24 mouse cellular contexts compared by ENCODE assay signal in the genomic region with DNA sequence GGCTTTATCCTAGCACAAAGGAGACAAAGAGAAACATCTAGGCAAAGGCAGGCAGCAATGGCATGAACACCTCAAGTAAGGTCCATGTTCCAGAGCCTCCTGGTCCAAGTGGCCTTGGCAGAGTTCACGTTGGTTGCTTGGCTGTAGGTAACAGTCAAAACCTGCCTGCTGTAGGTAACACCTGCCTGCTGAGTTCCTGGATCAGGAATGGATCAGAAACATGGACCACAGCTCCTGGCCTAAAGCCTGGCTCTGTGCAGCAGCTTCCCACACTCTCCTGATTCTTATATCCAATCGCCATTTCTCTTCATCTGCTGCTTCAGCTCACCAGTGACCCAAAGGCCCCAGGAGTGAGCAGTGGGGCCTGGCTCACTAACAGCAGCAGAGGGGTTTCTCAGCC. TPM values are rescaled to one million over a fixed set of nuclear protein-coding genes. Genes with fewer than 3 reads are reported as not detected.
DNase-seq lines count a peak whose midpoint lies in the region; ATAC-seq and TF ChIP-seq lines count a peak whose summit lies in the region.
"Had no signal": no experiment of that assay in that cellular context is flagged by ENCODE, and none has a peak within 500 bp of the region (broad histone marks: within the 10 kb centered on the region; RNA-seq: fewer than 3 reads in every experiment).

No protein-coding gene starts in this region.

- DNase-seq in forebrain, postnatal 0 days = no peak
- DNase-seq in forebrain, embryonic 10.5 days (ENCODE audit: extremely low spot score, low spot score) = no peak
- DNase-seq in left cerebral cortex, adult 2 months (ENCODE audit: extremely low spot score in 1 of 2, low spot score in 2 of 2) = no peak
- no peak for DNase-seq in left cerebral cortex, postnatal 14 days (ENCODE audit: low spot score in 2 of 2)
- peak; percentile 45 for DNase-seq in brain, adult 2 months (ENCODE audit: low read depth, low spot score)
- DNase-seq in ovary, adult 18-20 months (ENCODE audit: low spot score) = no peak
- DNase-seq: adrenal gland, adult 2 months; cerebellum, adult 11-12 months; cerebellum, postnatal 14 days; kidney, adult 18-20 months; kidney, postnatal 4 days; lung, adult 18-20 months; lung, postnatal 10 days; retina, postnatal 1 day; right cerebral cortex, postnatal 25 days; thymus, postnatal 14 days had no signal

- H3K4me1 ChIP-seq in forebrain, postnatal 0 days (ENCODE audit: insufficient read depth) = peaks cover 28% of the 10 kb centered on the region
- peaks cover 84% of the 10 kb centered on the region for H3K4me1 ChIP-seq in forebrain, embryonic 10.5 days
- H3K4me1 ChIP-seq in limb, embryonic 15.5 days = peaks cover 100% of the 10 kb centered on the region

- H3K9ac ChIP-seq in forebrain, postnatal 0 days = no peak overlapping the region
- no peak overlapping the region for H3K9ac ChIP-seq in limb, embryonic 15.5 days
- H3K9ac ChIP-seq: embryonic facial prominence, embryonic 12.5 days; hindbrain, embryonic 14.5 days had no signal

- ATAC-seq in forebrain, postnatal 0 days = no peak
- ATAC-seq in limb, embryonic 15.5 days (ENCODE audit: insufficient number of reproducible peaks, low FRiP score, low TSS enrichment, low read depth) = no peak
- ATAC-seq: inflammation-experienced regulatory T-cells, adult 6 months had no signal

- no peak overlapping the region for H3K4me3 ChIP-seq in forebrain, postnatal 0 days (ENCODE audit: low read depth, low read length)
- H3K4me3 ChIP-seq in forebrain, embryonic 10.5 days = no peak overlapping the region
- no peak overlapping the region for H3K4me3 ChIP-seq in left cerebral cortex, adult 2 months
- no peak overlapping the region for H3K4me3 ChIP-seq in limb, embryonic 15.5 days
- H3K4me3 ChIP-seq: embryonic facial prominence, embryonic 12.5 days; erythroblast, embryonic 14.5 days; heart, embryonic 12.5 days; midbrain, embryonic 10.5 days had no signal

- H3K36me3 ChIP-seq in forebrain, postnatal 0 days (ENCODE audit: insufficient read depth) = peaks cover 3% of the 10 kb centered on the region; the same call in 1 of the 2 replicates
- H3K36me3 ChIP-seq in forebrain, embryonic 10.5 days (replicated peaks) = no peaks in the 10 kb centered on the region
- H3K36me3 ChIP-seq in limb, embryonic 15.5 days = no peaks in the 10 kb centered on the region; the same call in 1 of the 2 replicates
- H3K36me3 ChIP-seq: embryonic facial prominence, embryonic 12.5 days; heart, embryonic 12.5 days; midbrain, embryonic 10.5 days had no signal

- 59% methylated on average over 2 of the region's 2 CpGs for WGBS in forebrain, postnatal 0 days
- 87% methylated on average over 2 of the region's 2 CpGs for WGBS in forebrain, embryonic 10.5 days
- WGBS in limb, embryonic 15.5 days = 80% methylated on average over 2 of the region's 2 CpGs

- no peaks in the 10 kb centered on the region for H3K27me3 ChIP-seq in forebrain, postnatal 0 days (ENCODE audit: insufficient read depth, low read length)
- H3K27me3 ChIP-seq in forebrain, embryonic 10.5 days (ENCODE audit: poor library complexity, severe bottlenecking) = peaks cover 100% of the 10 kb centered on the region
- no peaks in the 10 kb centered on the region for H3K27me3 ChIP-seq in limb, embryonic 15.5 days

- intact Hi-C loops in left cerebral cortex, adult 2 months (cut with DNase I) = loop anchor here (5.0 kb wide), 2 partner anchors 38 to 63 kb away; no protein-coding TSS in a partner anchor
- intact Hi-C loops in left cerebral cortex, postnatal 14 days (cut with DNase I) = no loop called here

- peak overlapping the region; percentile 54; the same call in 1 of the 2 replicates for H3K27ac ChIP-seq in forebrain, postnatal 0 days (ENCODE audit: low read depth, low read length)
- H3K27ac ChIP-seq in forebrain, embryonic 10.5 days = no peak overlapping the region
- H3K27ac ChIP-seq in left cerebral cortex, adult 2 months = peak overlapping the region; percentile 33
- peak overlapping the region; percentile 65; the same call in 1 of the 2 replicates for H3K27ac ChIP-seq in limb, embryonic 15.5 days
- H3K27ac ChIP-seq: hindbrain, embryonic 14.5 days; midbrain, embryonic 10.5 days had no signal

- H3K9me3 ChIP-seq in forebrain, postnatal 0 days (ENCODE audit: low read length) = no peaks in the 10 kb centered on the region
- no peaks in the 10 kb centered on the region for H3K9me3 ChIP-seq in forebrain, embryonic 10.5 days
- no peaks in the 10 kb centered on the region for H3K9me3 ChIP-seq in limb, embryonic 15.5 days
- H3K9me3 ChIP-seq: embryonic facial prominence, embryonic 12.5 days; heart, embryonic 12.5 days; midbrain, embryonic 10.5 days had no signal

- no peak for TF ChIP-seq CTCF in forebrain, postnatal 0 days (IDR thresholded peaks at IDR 0.05; ENCODE audit: low read depth)
- TF ChIP-seq CTCF in left cerebral cortex, adult 2 months (IDR thresholded peaks at IDR 0.05) = no peak

- no peak overlapping the region for H3K4me2 ChIP-seq in forebrain, postnatal 0 days (ENCODE audit: low read depth)
- H3K4me2 ChIP-seq in limb, embryonic 15.5 days = no peak overlapping the region
- H3K4me2 ChIP-seq: embryonic facial prominence, embryonic 12.5 days; heart, embryonic 12.5 days; hindbrain, embryonic 14.5 days had no signal

RNA-seq across cellular contexts. Expression of a gene that starts 11.9 kb away (rescaled TPM):
- total RNA-seq in forebrain, postnatal 0 days (2014; rRNA removed) = not detected in 2 replicates
- polyA plus RNA-seq in forebrain, postnatal 0 days (2015; fragmentation: Nextera tagmentation; extraction: Ambion mirVana) = 0.56 and 1.0 TPM in 2 replicates
- polyA plus RNA-seq in forebrain, embryonic 10.5 days (2016; fragmentation: Nextera tagmentation; extraction: Ambion mirVana) = 1.3 and 2.1 TPM in 2 replicates
- not detected for total RNA-seq in left cerebral cortex, adult 2 months (2021)
- not detected for total RNA-seq in left cerebral cortex, postnatal 14 days (2021)
- polyA plus RNA-seq in limb, embryonic 15.5 days (2015; fragmentation: Nextera tagmentation; extraction: Ambion mirVana) = 3.8 and 5.5 TPM in 2 replicates
- total RNA-seq: layer of hippocampus, postnatal 10 days had no signal

RNA-seq across cellular contexts. Expression of a gene that starts 33.4 kb away (rescaled TPM):
- total RNA-seq in forebrain, postnatal 0 days (2014; rRNA removed) = 2.2 and 2.7 TPM in 2 replicates
- 2.4 and 2.5 TPM in 2 replicates for polyA plus RNA-seq in forebrain, postnatal 0 days (2015; fragmentation: Nextera tagmentation; extraction: Ambion mirVana)
- 4.9 and 5.8 TPM in 2 replicates for polyA plus RNA-seq in forebrain, embryonic 10.5 days (2016; fragmentation: Nextera tagmentation; extraction: Ambion mirVana)
- total RNA-seq in left cerebral cortex, adult 2 months (2021) = 1 to 10 TPM; 1.6 to 2.6 TPM
- 1 to 10 TPM; 2.7 to 4.3 TPM for total RNA-seq in left cerebral cortex, postnatal 14 days (2021)
- 5.6 and 6.0 TPM in 2 replicates for polyA plus RNA-seq in limb, embryonic 15.5 days (2015; fragmentation: Nextera tagmentation; extraction: Ambion mirVana)

RNA-seq across cellular contexts. Expression of a gene that starts 47.0 kb away (rescaled TPM):
- 65.9 and 78.2 TPM in 2 replicates for total RNA-seq in forebrain, postnatal 0 days (2014; rRNA removed)
- polyA plus RNA-seq in forebrain, postnatal 0 days (2015; fragmentation: Nextera tagmentation; extraction: Ambion mirVana) = 14.6 and 14.7 TPM in 2 replicates
- 31.3 and 31.5 TPM in 2 replicates for polyA plus RNA-seq in forebrain, embryonic 10.5 days (2016; fragmentation: Nextera tagmentation; extraction: Ambion mirVana)
- total RNA-seq in left cerebral cortex, adult 2 months (2021) = 10 to 100 TPM; 95.5 to 96.8 TPM
- 10 to 100 TPM; 90.2 to 91.9 TPM for total RNA-seq in left cerebral cortex, postnatal 14 days (2021)
- polyA plus RNA-seq in limb, embryonic 15.5 days (2015; fragmentation: Nextera tagmentation; extraction: Ambion mirVana) = 13.5 and 13.8 TPM in 2 replicates

RNA-seq across cellular contexts. Expression of a gene that starts 48.6 kb away (rescaled TPM):
- 89.5 and 94.8 TPM in 2 replicates for total RNA-seq in forebrain, postnatal 0 days (2014; rRNA removed)
- 59.8 and 67.5 TPM in 2 replicates for polyA plus RNA-seq in forebrain, postnatal 0 days (2015; fragmentation: Nextera tagmentation; extraction: Ambion mirVana)
- 68.8 and 69.3 TPM in 2 replicates for polyA plus RNA-seq in forebrain, embryonic 10.5 days (2016; fragmentation: Nextera tagmentation; extraction: Ambion mirVana)
- total RNA-seq in left cerebral cortex, adult 2 months (2021) = 100 to 1,000 TPM; 108 to 115 TPM
- 10 to 100 TPM; 89.3 to 96.7 TPM for total RNA-seq in left cerebral cortex, postnatal 14 days (2021)
- 63.3 and 64.5 TPM in 2 replicates for polyA plus RNA-seq in limb, embryonic 15.5 days (2015; fragmentation: Nextera tagmentation; extraction: Ambion mirVana)
